Mouse (Mus musculus) myocyte (in vitro differentiated cells): Measurements from ENCODE around the gene Lgals3bp. TPM values are rescaled to one million over a fixed set of nuclear protein-coding genes. Genes with fewer than 3 reads are reported as not detected.

ENCODE experiments used
- H3K27me3 ChIP-seq: one replicate; pipeline ENCODE4 v1.6.1; 2011; ENCODE audit not compliant: control insufficient read depth, insufficient read depth, insufficient read length
- H3K36me3 ChIP-seq: one replicate; pipeline ENCODE4 v1.6.1; 2011; ENCODE audit not compliant: control insufficient read depth, insufficient read depth
- H3K4me2 ChIP-seq: one replicate; pipeline ENCODE4 v1.6.1; 2011; ENCODE audit warnings: low read depth, control low read depth
- H3K4me3 ChIP-seq: one replicate; pipeline ENCODE4 v1.5.1; 2011; ENCODE audit warnings: mild to moderate bottlenecking, control low read depth, moderate library complexity
- H3K79me2 ChIP-seq: one replicate; pipeline ENCODE4 v1.6.1; 2011; ENCODE audit not compliant: control insufficient read depth, insufficient read depth
- H3ac ChIP-seq: one replicate; pipeline ENCODE4 v1.6.1; 2011; ENCODE audit not compliant: control insufficient read depth, insufficient read length
- CEBPB ChIP-seq: IDR thresholded peaks from 2 replicates; pipeline ENCODE4 v1.6.1; 2011; ENCODE audit warnings: mild to moderate bottlenecking, moderate library complexity; ENCODE audit not compliant: poor library complexity, insufficient read depth, severe bottlenecking
- E2F4 ChIP-seq: IDR thresholded peaks from one replicate; pipeline ENCODE4 v1.6.1; 2011; ENCODE audit warnings: mild to moderate bottlenecking, control low read depth, moderate library complexity; ENCODE audit not compliant: insufficient read depth
- MAX ChIP-seq: IDR thresholded peaks from one replicate; pipeline ENCODE4 v1.6.1; 2011; ENCODE audit warnings: low read depth, mild to moderate bottlenecking, control low read depth
- MYOD1 ChIP-seq, 3 experiments: IDR thresholded peaks; one replicate each; pipeline ENCODE4 v1.6.1; 2011; ENCODE audit warnings: control low read depth in 2 of 3, low read depth in 2 of 3, mild to moderate bottlenecking in 2 of 3, moderate library complexity in 1 of 3; ENCODE audit not compliant: insufficient read length in 2 of 3, control insufficient read depth in 1 of 3
- MYOG ChIP-seq, 3 experiments: IDR thresholded peaks; one replicate each; pipeline ENCODE4 v1.6.1; 2011; ENCODE audit warnings: control low read depth in 2 of 3, low read depth in 2 of 3, mild to moderate bottlenecking in 2 of 3; ENCODE audit not compliant: insufficient read length in 2 of 3, control insufficient read depth in 1 of 3, insufficient read depth in 1 of 3
- POLR2A ChIP-seq: IDR thresholded peaks from one replicate; pipeline ENCODE4 v1.6.1; 2011; ENCODE audit warnings: low read depth, mild to moderate bottlenecking, control low read depth, moderate library complexity; ENCODE audit not compliant: insufficient read length
- POLR2AphosphoS2 ChIP-seq: IDR thresholded peaks from one replicate; pipeline ENCODE4 v1.6.1; 2011; ENCODE audit warnings: low read depth, control low read depth; ENCODE audit not compliant: insufficient read length
- REST ChIP-seq: IDR thresholded peaks from one replicate; pipeline ENCODE4 v1.6.1; 2011; ENCODE audit warnings: mild to moderate bottlenecking, control low read depth, moderate library complexity; ENCODE audit not compliant: insufficient read depth, insufficient read length
- SRF ChIP-seq: IDR thresholded peaks from one replicate; pipeline ENCODE4 v1.6.1; 2011; ENCODE audit warnings: low read depth; ENCODE audit not compliant: control insufficient read depth, insufficient read length
- TCF12 ChIP-seq: IDR thresholded peaks from one replicate; pipeline ENCODE4 v1.6.1; 2011; ENCODE audit warnings: mild to moderate bottlenecking, control low read depth; ENCODE audit not compliant: poor library complexity, insufficient read depth, severe bottlenecking
- TCF3 ChIP-seq: IDR thresholded peaks from one replicate; pipeline ENCODE4 v1.6.1; 2011; ENCODE audit warnings: low read depth, control low read depth; ENCODE audit not compliant: insufficient read length
- USF1 ChIP-seq: IDR thresholded peaks from one replicate; pipeline ENCODE4 v1.6.1; 2011; ENCODE audit warnings: low read depth, mild to moderate bottlenecking, control low read depth, moderate library complexity
- polyA plus RNA-seq: library from polyadenylated mRNA; unstranded; fragments of >200 nt; fragmentation: generic; extraction: Trizol; gene quantifications from one replicate; pipeline ENCODE4 v1.2.1, GENCODE M21; 2012; ENCODE audit warnings: missing spikeins

Lgals3bp gene
- polyA plus RNA-seq, 1 experiment, result 16.4 TPM

DNA sequence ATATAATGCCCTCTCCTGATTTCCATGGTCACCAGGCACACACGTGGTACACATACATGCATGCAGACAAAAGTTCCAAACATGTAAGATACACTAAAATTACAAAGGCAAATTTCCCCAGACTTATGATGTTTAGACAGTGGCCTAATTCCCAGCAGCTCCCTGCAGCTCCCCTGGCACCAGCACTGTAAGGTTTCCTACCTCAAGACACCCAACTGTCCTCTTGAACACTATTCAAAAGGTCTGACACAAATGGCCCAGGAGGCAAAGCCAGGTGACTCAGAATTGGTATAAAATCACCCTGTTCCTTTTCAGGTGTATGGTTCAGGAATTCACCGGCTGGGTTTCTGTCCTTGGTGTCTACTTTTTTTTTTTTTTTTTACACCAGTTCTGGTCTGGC is 1.3 kb upstream of the Lgals3bp start:
- Histone ChIP-seq H3ac (no peak overlapping the region), H3K4me2 (no peak overlapping the region), H3K79me2 (no peaks in the 10 kb centered on the region), H3K36me3 (no peaks in the 10 kb centered on the region), H3K27me3 (no peaks in the 10 kb centered on the region), H3K4me3 (no peak overlapping the region)
- TF ChIP-seq MYOD1 (IDR thresholded peaks at IDR 0.05; ENCODE audit: control insufficient read depth in 1 of 3, insufficient read length in 2 of 3, low read depth in 2 of 3), result no peak
- TF ChIP-seq TCF3, result no peak

DNA sequence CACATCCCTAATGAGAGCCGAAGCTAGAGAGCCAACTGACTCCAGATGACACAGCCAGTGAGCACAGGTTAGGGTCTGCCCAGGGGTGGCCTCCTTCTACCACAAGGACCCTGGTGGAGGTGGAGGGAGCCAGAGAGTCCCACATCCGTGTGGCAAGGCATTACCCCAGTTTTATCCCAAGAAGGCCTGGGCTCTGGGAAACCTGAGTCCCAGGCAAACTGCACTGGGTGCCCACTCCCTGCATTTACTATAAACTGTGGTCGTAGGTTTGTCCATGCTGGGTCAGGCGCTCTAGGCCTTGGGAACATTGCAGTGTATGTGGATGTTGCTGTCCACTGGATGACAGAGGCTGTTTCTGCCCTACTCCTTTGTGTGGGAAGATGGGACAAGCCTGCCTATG is 697 bp downstream of the Lgals3bp start:
- TF ChIP-seq TCF12, result no peak
- H3K4me2 ChIP-seq, result peak overlapping the region; percentile 79
- no peaks in the 10 kb centered on the region for H3K36me3 ChIP-seq
- no peaks in the 10 kb centered on the region for H3K79me2 ChIP-seq
- H3ac ChIP-seq, result no peak overlapping the region
- H3K27me3 ChIP-seq, result no peaks in the 10 kb centered on the region
- H3K4me3 ChIP-seq, result no peak overlapping the region

DNA sequence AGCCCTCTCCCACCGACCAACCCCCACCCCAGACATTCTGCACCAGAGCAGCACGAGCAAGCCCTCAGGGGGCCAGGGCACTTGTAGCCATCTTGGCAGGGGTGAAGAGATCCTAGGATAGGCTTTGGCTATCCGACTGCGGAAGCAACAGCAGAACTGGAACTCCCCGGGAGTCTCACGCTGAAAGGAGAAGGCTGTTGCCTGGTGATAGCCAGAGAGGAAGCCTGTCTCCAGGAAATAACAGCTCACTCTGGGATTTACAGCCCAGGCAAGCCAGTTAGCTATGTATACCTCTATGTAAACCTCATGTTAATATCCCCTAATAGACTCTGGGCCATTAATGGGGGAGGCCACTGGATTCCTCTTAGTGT is 1.3 kb downstream of the Lgals3bp start:
- H3K4me2 ChIP-seq, result no peak overlapping the region
- no peaks in the 10 kb centered on the region for H3K79me2 ChIP-seq
- no peak overlapping the region for H3ac ChIP-seq
- H3K36me3 ChIP-seq, result no peaks in the 10 kb centered on the region
- no peaks in the 10 kb centered on the region for H3K27me3 ChIP-seq
- TF ChIP-seq POLR2AphosphoS2, result no peak
- no peak for TF ChIP-seq REST
- no peak for TF ChIP-seq TCF12
- TF ChIP-seq POLR2A, result no peak
- TF ChIP-seq MYOD1 (IDR thresholded peaks at IDR 0.05; ENCODE audit: control insufficient read depth in 1 of 3, insufficient read length in 2 of 3, low read depth in 2 of 3), result no peak
- TF ChIP-seq CEBPB, result no peak
- H3K4me3 ChIP-seq, result no peak overlapping the region

DNA sequence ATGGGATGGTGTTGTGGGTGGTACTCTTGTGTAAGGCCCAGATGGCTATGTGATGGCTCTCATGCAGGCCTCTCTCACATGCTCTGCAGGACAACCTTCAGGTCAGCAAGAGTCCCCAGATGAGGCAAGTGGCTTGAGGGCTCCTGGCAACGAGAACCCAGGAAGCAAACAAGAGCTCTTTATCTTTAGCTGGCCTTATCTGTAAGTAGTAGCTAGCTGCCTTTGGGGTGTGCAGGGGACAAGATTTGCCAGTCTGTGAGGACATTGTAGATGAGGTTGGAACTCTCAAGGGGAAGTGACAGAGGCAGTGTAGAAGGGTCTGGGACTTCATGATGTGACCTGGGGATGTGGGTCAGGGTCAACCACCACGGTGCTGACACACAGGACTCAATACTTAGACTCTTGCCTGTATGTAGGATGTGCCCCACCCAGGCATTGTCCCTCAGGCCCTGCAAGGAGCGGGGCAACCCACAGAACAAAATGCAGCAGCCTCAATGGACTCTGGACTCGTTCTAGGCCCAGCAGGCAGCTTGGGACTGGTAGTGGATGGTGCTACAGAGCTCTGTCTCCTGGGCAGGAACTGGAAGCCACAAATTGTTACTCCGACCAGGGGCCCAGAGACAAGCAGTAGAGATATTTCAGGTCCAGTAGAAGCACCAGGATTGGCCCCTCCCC is 1.9 kb downstream of the Lgals3bp start:
- no peak overlapping the region for H3ac ChIP-seq
- H3K4me2 ChIP-seq, result no peak overlapping the region
- TF ChIP-seq E2F4, result no peak
- TF ChIP-seq REST, result no peak
- no peak for TF ChIP-seq MYOG (IDR thresholded peaks at IDR 0.05; ENCODE audit: control insufficient read depth in 1 of 3, insufficient read depth in 1 of 3, insufficient read length in 2 of 3, low read depth in 2 of 3)
- TF ChIP-seq USF1, result no peak
- no peak for TF ChIP-seq MAX
- no peak for TF ChIP-seq POLR2AphosphoS2
- TF ChIP-seq TCF3, result no peak
- no peak for TF ChIP-seq MYOD1 (IDR thresholded peaks at IDR 0.05; ENCODE audit: control insufficient read depth in 1 of 3, insufficient read length in 2 of 3, low read depth in 2 of 3)
- no peak for TF ChIP-seq POLR2A
- no peak for TF ChIP-seq CEBPB
- no peak for TF ChIP-seq TCF12
- no peak for TF ChIP-seq SRF
- no peaks in the 10 kb centered on the region for H3K27me3 ChIP-seq
- no peak overlapping the region for H3K4me3 ChIP-seq
- no peaks in the 10 kb centered on the region for H3K36me3 ChIP-seq
- no peaks in the 10 kb centered on the region for H3K79me2 ChIP-seq

DNA sequence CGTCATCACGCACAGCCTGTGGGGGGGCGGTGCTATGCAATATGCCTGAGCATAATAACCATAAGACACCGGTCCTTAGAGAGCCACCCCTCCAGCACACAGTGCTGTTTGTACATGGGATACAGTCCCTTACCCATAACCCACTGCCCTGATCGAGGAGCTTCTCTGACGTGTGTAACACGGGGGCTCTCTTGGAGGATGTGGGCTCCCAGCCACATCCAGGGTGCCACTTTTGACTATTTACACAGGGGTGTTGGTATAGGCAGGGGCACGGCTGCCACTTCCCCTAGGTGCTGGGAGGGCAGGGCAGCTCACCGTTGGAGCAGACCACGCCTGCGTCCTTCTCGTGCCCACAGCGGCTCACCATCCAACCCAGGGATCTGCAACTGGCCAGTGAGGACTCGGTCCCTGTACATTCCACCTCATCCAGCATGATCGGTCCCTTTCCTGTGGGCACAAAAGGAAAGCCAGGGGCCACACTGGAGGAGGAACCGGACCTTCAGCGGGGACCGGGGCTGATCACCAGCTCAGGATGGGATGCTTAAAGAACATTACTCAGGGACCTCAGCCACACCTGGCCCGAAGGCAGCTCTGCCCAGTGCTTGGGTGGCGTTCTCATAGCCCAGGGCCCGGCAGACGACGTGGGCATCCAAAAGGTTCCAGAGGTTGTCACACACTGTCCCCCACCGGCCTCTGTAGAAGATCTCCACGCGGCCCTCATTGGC is 3.9 kb downstream of the Lgals3bp start:
- Histone ChIP-seq H3ac (no peak overlapping the region), H3K27me3 (no peaks in the 10 kb centered on the region)
- TF ChIP-seq MAX (no peak), MYOD1 (IDR thresholded peaks at IDR 0.05; ENCODE audit: control insufficient read depth in 1 of 3, insufficient read length in 2 of 3, low read depth in 2 of 3) (no peak), CEBPB (no peak), E2F4 (no peak), TCF12 (no peak), SRF (no peak)

More for the DNA sequence above, 3.9 kb downstream of the Lgals3bp start:
- no peaks in the 10 kb centered on the region for H3K79me2 ChIP-seq
- no peaks in the 10 kb centered on the region for H3K36me3 ChIP-seq
- H3K4me3 ChIP-seq, result no peak overlapping the region
- no peak overlapping the region for H3K4me2 ChIP-seq
